Mouse (Mus musculus) erythroblast, embryonic 14.5 days (primary cell): Measurements from ENCODE around the gene Zfp385a.

Experiments used
- GATA1 ChIP-seq: IDR thresholded peaks from 2 replicates; pipeline ENCODE4 v1.6.1; 2012; ENCODE audit warnings: low read length, inconsistent platforms, mixed read lengths
- TAL1 ChIP-seq: IDR thresholded peaks from 3 replicates; pipeline ENCODE4 v1.6.1; 2012; ENCODE audit warnings: low read length, inconsistent platforms, mixed read lengths

GRCm38 (mm10) chr15:103298026-103298425 is 41.9 kb downstream of the Zfp385a start:
- TF ChIP-seq GATA1, result no peak
- no peak for TF ChIP-seq TAL1
